Comparison of ENCODE assay signal across 38 mouse cellular contexts in genomic region chr7:12787333-12787732, GRCm38 (mm10). TPM values are rescaled to one million over a fixed set of nuclear protein-coding genes. Genes with fewer than 3 reads are reported as not detected.
DNase-seq lines count a peak whose midpoint lies in the region; ATAC-seq lines count a peak whose summit lies in the region.
"Had no signal": no experiment of that assay in that cellular context is flagged by ENCODE, and none has a peak within 500 bp of the region (broad histone marks: within the 10 kb centered on the region; RNA-seq: fewer than 3 reads in every experiment).

No protein-coding gene starts in this region.

- no peak overlapping the region for H3K27ac ChIP-seq in intestine, embryonic 15.5 days
- H3K27ac ChIP-seq: embryonic facial prominence, embryonic 10.5 days; embryonic facial prominence, embryonic 15.5 days; gastrocnemius, adult 2 months; hindbrain, postnatal 0 days; left cerebral cortex, adult 2 months; limb, embryonic 12.5 days; liver, embryonic 12.5 days; stomach, postnatal 0 days had no signal

- no peaks in the 10 kb centered on the region for H3K27me3 ChIP-seq in intestine, embryonic 15.5 days (replicated peaks)
- H3K27me3 ChIP-seq: embryonic facial prominence, embryonic 15.5 days; limb, embryonic 12.5 days; liver, embryonic 12.5 days had no signal

- H3K4me2 ChIP-seq in intestine, embryonic 15.5 days (replicated peaks) = no peak overlapping the region
- H3K4me2 ChIP-seq: embryonic facial prominence, embryonic 15.5 days; limb, embryonic 12.5 days; liver, embryonic 12.5 days had no signal

- WGBS in intestine, embryonic 15.5 days = 78% methylated on average over 6 of the region's 6 CpGs

- no peak for ATAC-seq in intestine, embryonic 15.5 days
- ATAC-seq: intestine, embryonic 16.5 days; liver, embryonic 12.5 days; liver, postnatal 0 days; lung, postnatal 0 days had no signal

- no peak overlapping the region for H3K4me3 ChIP-seq in intestine, embryonic 15.5 days (replicated peaks)
- H3K4me3 ChIP-seq: embryonic facial prominence, embryonic 10.5 days; embryonic facial prominence, embryonic 15.5 days; gastrocnemius, adult 2 months; left cerebral cortex, adult 2 months; limb, embryonic 12.5 days; liver, embryonic 12.5 days had no signal

- H3K9ac ChIP-seq in intestine, embryonic 15.5 days = no peak overlapping the region
- H3K9ac ChIP-seq: embryonic facial prominence, embryonic 15.5 days; limb, embryonic 12.5 days; liver, embryonic 12.5 days; liver, postnatal 0 days had no signal

- DNase-seq in heart, adult 11 months = peak; percentile 51
- no peak for DNase-seq in heart, adult 8-10 months (ENCODE audit: low spot score)
- peak; percentile 13 for DNase-seq in 3T3-L1 (ENCODE audit: low read depth, low spot score)
- DNase-seq in NIH3T3 (ENCODE audit: low read depth) = peak; percentile 7
- peak; percentile 45 for DNase-seq in gonadal fat pad, adult 2 months (ENCODE audit: low read depth)
- no peak for DNase-seq in heart, postnatal 14 days
- DNase-seq: adrenal gland, adult 8-10 months; cerebellum, adult 8-10 months; cerebellum, postnatal 25 days; gastrocnemius, adult 2 months; gastrocnemius, postnatal 36 days; kidney, adult 8-10 months; kidney, postnatal 10 days; liver, postnatal 0 days; lung, postnatal 4 days; right cerebral cortex, postnatal 25 days; spleen, adult 18-20 months; thymus, adult 18-20 months; thymus, postnatal 25 days had no signal

- intact Hi-C loops in heart, postnatal 14 days (cut with DNase I) = no loop called here

- no peaks in the 10 kb centered on the region for H3K36me3 ChIP-seq in intestine, embryonic 15.5 days
- H3K36me3 ChIP-seq: embryonic facial prominence, embryonic 10.5 days; embryonic facial prominence, embryonic 15.5 days; G1E; limb, embryonic 12.5 days; liver, embryonic 12.5 days had no signal

- H3K9me3 ChIP-seq in intestine, embryonic 15.5 days = no peaks in the 10 kb centered on the region
- H3K9me3 ChIP-seq: embryonic facial prominence, embryonic 10.5 days; embryonic facial prominence, embryonic 15.5 days; G1E; limb, embryonic 12.5 days; liver, embryonic 12.5 days had no signal

- no peaks in the 10 kb centered on the region for H3K4me1 ChIP-seq in intestine, embryonic 15.5 days (replicated peaks)
- H3K4me1 ChIP-seq: embryonic facial prominence, embryonic 15.5 days; limb, embryonic 12.5 days; liver, embryonic 12.5 days had no signal

RNA-seq across cellular contexts. Expression of gene Zscan18, which starts 16.1 kb away (rescaled TPM):
- total RNA-seq in heart, adult 8-10 months (2022) = 1 to 10 TPM in 2 of 4 experiments, under 1 TPM in 2; 0.41 to 2.0 (median 1.2) TPM
- 3.1 and 5.1 TPM in 2 replicates for polyA plus RNA-seq in gonadal fat pad, adult 2 months (2012; rRNA removed)
- polyA plus RNA-seq in intestine, embryonic 15.5 days (2015; fragmentation: Nextera tagmentation; extraction: Ambion mirVana) = 4.3 and 4.6 TPM in 2 replicates
- 1 to 10 TPM; 1.4 TPM for total RNA-seq in heart, postnatal 14 days (2021)
- polyA plus RNA-seq: G1E had no signal

RNA-seq across cellular contexts. Expression of gene Zfp329, which starts 31.3 kb away (rescaled TPM):
- total RNA-seq in heart, adult 8-10 months (2022) = 1 to 10 TPM; 4.7 to 7.6 (median 5.6) TPM
- polyA plus RNA-seq in gonadal fat pad, adult 2 months (2012; rRNA removed) = 2.2 and 2.8 TPM in 2 replicates
- 10.6 and 10.8 TPM in 2 replicates for polyA plus RNA-seq in intestine, embryonic 15.5 days (2015; fragmentation: Nextera tagmentation; extraction: Ambion mirVana)
- total RNA-seq in heart, postnatal 14 days (2021) = 1 to 10 TPM; 8.6 to 9.3 TPM

RNA-seq across cellular contexts. Expression of gene Zfp110, which starts 47.2 kb away (rescaled TPM):
- 10 to 100 TPM; 18.0 to 22.0 (median 19.6) TPM for total RNA-seq in heart, adult 8-10 months (2022)
- 15.5 and 16.2 TPM in 2 replicates for polyA plus RNA-seq in gonadal fat pad, adult 2 months (2012; rRNA removed)
- 27.5 and 27.9 TPM in 2 replicates for polyA plus RNA-seq in intestine, embryonic 15.5 days (2015; fragmentation: Nextera tagmentation; extraction: Ambion mirVana)
- total RNA-seq in heart, postnatal 14 days (2021) = 10 to 100 TPM; 15.1 to 17.3 TPM

RNA-seq across cellular contexts. Expression of gene Vmn2r56, which starts 52.5 kb away (rescaled TPM):
- not detected for total RNA-seq in heart, adult 8-10 months (2022)
- polyA plus RNA-seq in gonadal fat pad, adult 2 months (2012; rRNA removed) = not detected in 2 replicates
- not detected in 2 replicates for polyA plus RNA-seq in intestine, embryonic 15.5 days (2015; fragmentation: Nextera tagmentation; extraction: Ambion mirVana)
- not detected for total RNA-seq in heart, postnatal 14 days (2021)
- total RNA-seq: gastrocnemius, adult 2 months; gastrocnemius, postnatal 36 days; heart, postnatal 25 days; megakaryocyte-erythroid progenitor cell, adult 5-6 weeks; neutrophil, adult 5-6 weeks had no signal
- polyA plus RNA-seq: embryonic facial prominence, embryonic 10.5 days; embryonic facial prominence, embryonic 15.5 days; forebrain, embryonic 16.5 days; G1E; heart, embryonic 14.5 days; hindbrain, embryonic 11.5 days; hindbrain, postnatal 0 days; intestine, embryonic 16.5 days; limb, embryonic 12.5 days; liver, embryonic 12.5 days; liver, postnatal 0 days; lung, postnatal 0 days; midbrain, embryonic 14.5 days; neural tube, embryonic 11.5 days; stomach, postnatal 0 days had no signal

Comparison
In these comparisons a context has a peak if more than half of its experiments do, and no peak if none do; other contexts are left out.
1. DNase-seq: peak in heart, adult 11 months (single experiment), 3T3-L1 (single experiment), NIH3T3 (single experiment) and gonadal fat pad, adult 2 months (single experiment); none in heart, adult 8-10 months (single experiment) and heart, postnatal 14 days (0 of 2).